Mouse (Mus musculus) kidney, postnatal 0 days (tissue): ENCODE results near the gene Atp5s. TPM values are rescaled to one million over a fixed set of nuclear protein-coding genes. Genes with fewer than 3 reads are reported as not detected.

Experiments
- ATAC-seq: fragments of 200-750 bp; cut with Nextera tagmentation; replicated peaks from 2 replicates; pipeline ENCODE4 v1.8.0; 2017; ENCODE audit warnings: low read depth, moderate number of reproducible peaks, moderate TSS enrichment, moderate library complexity; ENCODE audit not compliant: low FRiP score
- DNase-seq: peaks from one replicate; pipeline ENCODE4 v3.0.0-alpha.2; 2016; ENCODE audit warnings: low spot score
- H3K27ac ChIP-seq: fragments of 300-500 bp; sonication (generic); 2 replicates; pipeline ENCODE4 v1.5.1; 2014; ENCODE audit warnings: mild to moderate bottlenecking
- H3K27me3 ChIP-seq: fragments of 300-500 bp; sonication (generic); 2 replicates; pipeline ENCODE4 v1.6.1; 2014; ENCODE audit warnings: low read length, mixed read lengths; ENCODE audit not compliant: insufficient read depth
- H3K36me3 ChIP-seq: fragments of 300-500 bp; sonication (generic); 2 replicates; pipeline ENCODE4 v1.6.1; 2014; ENCODE audit warnings: low read length, mixed read lengths; ENCODE audit not compliant: insufficient read depth
- H3K4me1 ChIP-seq: fragments of 300-500 bp; sonication (generic); replicated peaks from 2 replicates; pipeline ENCODE4 v1.6.1; 2014; ENCODE audit warnings: antibody characterized with exemption, low read length, mixed read lengths; ENCODE audit not compliant: insufficient read depth
- H3K4me2 ChIP-seq: fragments of 300-500 bp; sonication (generic); 2 replicates; pipeline ENCODE4 v1.6.1; 2014; ENCODE audit warnings: mild to moderate bottlenecking, low read length, moderate library complexity, mixed read lengths
- H3K4me3 ChIP-seq: fragments of 300-500 bp; sonication (generic); replicated peaks from 2 replicates; pipeline ENCODE4 v1.5.1; 2014; ENCODE audit warnings: low read depth, low read length
- H3K9ac ChIP-seq: fragments of 300-500 bp; sonication (generic); 2 replicates; pipeline ENCODE4 v1.6.1; 2014; ENCODE audit warnings: low read depth, low read length
- H3K9me3 ChIP-seq: fragments of 300-500 bp; sonication (generic); replicated peaks from 2 replicates; pipeline ENCODE4 v1.6.1; 2016; ENCODE audit warnings: low read length, inconsistent platforms, mixed read lengths
- CTCF ChIP-seq: IDR thresholded peaks from 2 replicates; pipeline ENCODE4 v1.5.1; 2016; ENCODE audit warnings: antibody characterized with exemption, low read depth, mild to moderate bottlenecking, moderate library complexity
- whole genome bisulfite sequencing: fragments of 180-500 bp; shearing (Covaris S2); extraction: QIAGEN DNeasy Blood & Tissue Kit; methylation state at CpG from one replicate; pipeline ENCODE4 v1.1.7; 2014; 5-methylcytosine and 5-hydroxymethylcytosine counted together
- polyA plus RNA-seq: library from polyadenylated mRNA; unstranded; fragments of >200 nt; fragmentation: Nextera tagmentation; extraction: Ambion mirVana; gene quantifications from 2 replicates; pipeline ENCODE4 v1.2.1, GENCODE M21; 2015

Atp5s gene
- polyA plus RNA-seq, 1 experiment from 2014 or later: 29.5 TPM

GRCm38 (mm10) chr12:69759267-69759885 lies 34.6 kb downstream of the Atp5s start:
- no peak; the same call in 1 of the 2 replicates for ATAC-seq

GRCm38 (mm10) chr12:69760014-69760413 lies 35.3 kb downstream of the Atp5s start:
- H3K4me1 ChIP-seq: peaks cover 15% of the 10 kb centered on the region
- no peaks in the 10 kb centered on the region for H3K36me3 ChIP-seq
- H3K9me3 ChIP-seq: no peaks in the 10 kb centered on the region
- peak overlapping the region; percentile 82; the same call in 1 of the 2 replicates for H3K27ac ChIP-seq
- no peaks in the 10 kb centered on the region for H3K27me3 ChIP-seq
- 16% methylated on average over 6 of the region's 6 CpGs for WGBS
- no peak overlapping the region for H3K4me3 ChIP-seq
- no peak overlapping the region for H3K9ac ChIP-seq
- no peak overlapping the region for H3K4me2 ChIP-seq
- ATAC-seq: no peak
- peak; percentile 17; the same call in 1 of the 2 replicates for TF ChIP-seq CTCF
- peak; percentile 73 for DNase-seq

More at GRCm38 (mm10) chr12:69759267-69759885, 34.6 kb downstream of the Atp5s start:
- Histone ChIP-seq H3K27me3 (no peaks in the 10 kb centered on the region), H3K9ac (no peak overlapping the region), H3K27ac (peak overlapping the region; percentile 82), H3K4me2 (peak overlapping the region; percentile 54; the same call in 1 of the 2 replicates), H3K4me1 (peaks cover 15% of the 10 kb centered on the region), H3K9me3 (no peaks in the 10 kb centered on the region), H3K4me3 (no peak overlapping the region), H3K36me3 (no peaks in the 10 kb centered on the region)
- TF ChIP-seq CTCF: no peak
- WGBS: 23% methylated on average over 7 of the region's 7 CpGs
- no peak for DNase-seq

GRCm38 (mm10) chr12:69760743-69761406 lies 36.1 kb downstream of the Atp5s start:
- TF ChIP-seq CTCF: no peak
- Histone ChIP-seq H3K27ac (peak overlapping the region; percentile 71), H3K36me3 (no peaks in the 10 kb centered on the region), H3K9me3 (no peaks in the 10 kb centered on the region), H3K4me2 (no peak overlapping the region), H3K27me3 (no peaks in the 10 kb centered on the region), H3K9ac (no peak overlapping the region), H3K4me3 (no peak overlapping the region), H3K4me1 (peaks cover 20% of the 10 kb centered on the region)
- DNase-seq: peak; percentile 53
- ATAC-seq: no peak
- 66% methylated on average over 20 of the region's 20 CpGs for WGBS

DNA sequence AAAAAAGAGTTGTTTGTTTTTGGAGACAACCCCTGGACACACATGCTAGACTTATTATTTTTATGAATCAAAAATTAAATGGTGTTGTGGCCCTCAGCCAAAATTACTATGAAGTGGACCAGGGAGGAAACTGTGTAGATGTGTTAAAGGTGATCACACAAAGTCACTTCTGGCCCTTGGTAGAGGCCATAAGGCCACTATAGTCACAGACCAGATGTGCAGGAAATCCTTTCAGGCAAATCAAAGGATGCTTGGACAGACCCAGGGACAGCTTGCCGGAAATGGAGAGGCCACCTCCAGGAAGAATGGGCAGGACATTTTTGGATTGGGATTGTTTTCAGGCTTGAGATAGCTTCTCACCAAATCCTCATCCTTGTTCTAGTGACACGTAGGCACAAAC lies 36.9 kb downstream of the Atp5s start:
- no peaks in the 10 kb centered on the region for H3K27me3 ChIP-seq
- H3K4me3 ChIP-seq: no peak overlapping the region
- H3K4me1 ChIP-seq: peaks cover 25% of the 10 kb centered on the region
- no peak for TF ChIP-seq CTCF
- no peak overlapping the region for H3K4me2 ChIP-seq
- H3K36me3 ChIP-seq: no peaks in the 10 kb centered on the region
- H3K9me3 ChIP-seq: no peaks in the 10 kb centered on the region
- 0 out of 2 replicates have a peak overlapping the region, but pooled peaks have one; percentile 71 for H3K27ac ChIP-seq
- DNase-seq (peak; percentile 55), ATAC-seq (no peak)
- WGBS: 66% methylated on average over 2 of the region's 2 CpGs
- no peak overlapping the region for H3K9ac ChIP-seq

DNA sequence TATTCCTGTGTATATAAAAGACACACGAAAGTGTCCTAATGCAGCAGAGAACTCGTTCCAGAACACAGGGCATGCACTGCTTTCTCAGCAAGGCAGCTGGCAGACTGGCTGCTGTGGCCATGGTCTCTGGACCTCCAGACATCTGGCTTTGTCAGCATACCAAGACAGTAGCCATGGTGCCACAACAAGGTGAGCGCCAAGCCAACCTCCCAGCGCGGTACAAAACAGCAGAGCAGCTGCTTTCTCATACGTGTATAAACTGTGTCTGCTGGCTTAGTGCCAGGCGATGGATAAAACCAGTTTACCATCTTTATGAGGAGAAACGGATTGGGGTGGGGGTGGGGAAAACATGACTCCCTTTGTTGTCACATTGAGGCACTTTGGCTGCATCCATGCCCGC lies 40.8 kb downstream of the Atp5s start:
- Histone ChIP-seq H3K27me3 (no peaks in the 10 kb centered on the region), H3K9me3 (no peaks in the 10 kb centered on the region), H3K9ac (no peak overlapping the region), H3K36me3 (no peaks in the 10 kb centered on the region), H3K4me2 (no peak overlapping the region), H3K27ac (peak overlapping the region; percentile 19; the same call in 1 of the 2 replicates), H3K4me1 (peaks cover 23% of the 10 kb centered on the region), H3K4me3 (no peak overlapping the region)
- WGBS: 65% methylated on average over 9 of the region's 9 CpGs
- TF ChIP-seq CTCF: no peak
- ATAC-seq: no peak; the same call in 1 of the 2 replicates
- no peak for DNase-seq

- peak; percentile 60 for DNase-seq
- Histone ChIP-seq H3K36me3 (no peaks in the 10 kb centered on the region), H3K4me1 (peaks cover 18% of the 10 kb centered on the region; the same call in 1 of the 2 replicates), H3K4me3 (no peak overlapping the region), H3K27ac (peak overlapping the region; percentile 19; the same call in 1 of the 2 replicates), H3K27me3 (no peaks in the 10 kb centered on the region), H3K9ac (no peak overlapping the region), H3K9me3 (no peaks in the 10 kb centered on the region), H3K4me2 (no peak overlapping the region)
- ATAC-seq: peak; percentile 61
- 39% methylated on average over 10 of the region's 10 CpGs for WGBS
- TF ChIP-seq CTCF: no peak
Measured at GRCm38 (mm10) chr12:69766185-69766904, 41.6 kb downstream of the Atp5s start.
